Mouse (Mus musculus) embryo, embryonic 10 days (tissue): ENCODE data around the gene Eda.

Source experiments
- DNase-seq: peaks from one replicate; pipeline ENCODE4 v3.0.0-alpha.2; 2015; ENCODE audit warnings: low spot score

Eda gene

GRCm38 (mm10) chrX:99975250-99975984 is at the start of gene Eda:
Gene Eda, plus strand, starts transcription at chrX:99975606.
- DNase-seq, result peak; percentile 86

- DNase-seq, result no peak
Observed at GRCm38 (mm10) chrX:99961002-99961401, 14.4 kb upstream of the Eda start.

GRCm38 (mm10) chrX:99970111-99970510 is 5.3 kb upstream of the Eda start:
- DNase-seq, result no peak

GRCm38 (mm10) chrX:99974381-99974780 is 1.0 kb upstream of the Eda start:
- peak; percentile 24 for DNase-seq

GRCm38 (mm10) chrX:99974803-99975202 is 603 bp upstream of the Eda start:
- peak; percentile 8 for DNase-seq

GRCm38 (mm10) chrX:99975985-99976924 is 849 bp downstream of the Eda start:
- peak; percentile 18 for DNase-seq

- DNase-seq, result no peak
Observed at GRCm38 (mm10) chrX:99978354-99978753, 2.9 kb downstream of the Eda start.

- no peak for DNase-seq
Observed at GRCm38 (mm10) chrX:99993434-99993833, 18.0 kb downstream of the Eda start.

GRCm38 (mm10) chrX:99999342-99999741 is 23.9 kb downstream of the Eda start:
- no peak for DNase-seq

- no peak for DNase-seq
Observed at GRCm38 (mm10) chrX:100118362-100118761, 143.0 kb downstream of the Eda start.

- DNase-seq, result peak; percentile 7
Observed at GRCm38 (mm10) chrX:100195286-100195685, 219.9 kb downstream of the Eda start.

GRCm38 (mm10) chrX:100313652-100314051 is 338.2 kb downstream of the Eda start:
- DNase-seq, result no peak

- DNase-seq, result no peak
Observed at GRCm38 (mm10) chrX:100314172-100314902, 338.9 kb downstream of the Eda start.

GRCm38 (mm10) chrX:100340687-100341086 is 365.3 kb downstream of the Eda start:
- no peak for DNase-seq

GRCm38 (mm10) chrX:100344433-100344832 is 369.0 kb downstream of the Eda start:
- no peak for DNase-seq

- no peak for DNase-seq
Observed at GRCm38 (mm10) chrX:100356974-100357373, 381.6 kb downstream of the Eda start.

GRCm38 (mm10) chrX:100389887-100390286 is 414.5 kb downstream of the Eda start:
- DNase-seq, result no peak

GRCm38 (mm10) chrX:100392304-100392703 is 416.9 kb downstream of the Eda start:
- DNase-seq, result peak; percentile 69

- DNase-seq, result peak; percentile 4
Observed at GRCm38 (mm10) chrX:100394223-100394861, 418.9 kb downstream of the Eda start.

GRCm38 (mm10) chrX:100395026-100395425 is 419.6 kb downstream of the Eda start:
- peak; percentile 10 for DNase-seq

- no peak for DNase-seq
Observed at GRCm38 (mm10) chrX:100400900-100401299, 425.5 kb downstream of the Eda start.

- DNase-seq, result no peak
Observed at GRCm38 (mm10) chrX:100401657-100402056, 426.3 kb downstream of the Eda start.
